Mouse (Mus musculus) kidney, adult 9 months (tissue): ENCODE measurements around the gene Gm49721.
"Not testable (repeated sequence)": the region's sequence is repeated elsewhere in the genome, so short reads cannot be mapped to it uniquely, and the experiment has no call there.

ENCODE experiments used
- DNase-seq: peaks from one replicate; pipeline ENCODE4 v3.0.0; 2022

The Gm49721 gene

DNA sequence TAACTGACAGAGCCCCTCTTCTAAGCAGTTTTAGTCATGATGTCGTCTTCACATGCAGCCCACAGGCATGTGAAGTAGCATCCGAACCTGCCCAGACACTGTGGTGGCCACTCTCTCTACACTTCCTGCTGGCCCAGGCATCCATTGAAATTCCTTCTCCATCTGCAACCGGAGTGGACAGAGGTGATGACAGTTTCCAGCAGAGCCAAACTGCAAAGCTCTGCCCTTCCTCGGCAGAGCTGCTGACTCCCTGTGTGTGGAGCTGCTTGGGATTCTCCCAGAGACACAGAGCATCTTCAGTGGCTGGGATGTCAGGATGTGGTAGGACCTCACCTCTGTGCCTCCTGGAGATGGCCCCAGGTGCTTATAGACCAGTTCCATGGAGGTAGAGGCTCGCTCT lies 105.8 kb downstream of the Gm49721 start:
- DNase-seq, result not testable (repeated sequence)

DNA sequence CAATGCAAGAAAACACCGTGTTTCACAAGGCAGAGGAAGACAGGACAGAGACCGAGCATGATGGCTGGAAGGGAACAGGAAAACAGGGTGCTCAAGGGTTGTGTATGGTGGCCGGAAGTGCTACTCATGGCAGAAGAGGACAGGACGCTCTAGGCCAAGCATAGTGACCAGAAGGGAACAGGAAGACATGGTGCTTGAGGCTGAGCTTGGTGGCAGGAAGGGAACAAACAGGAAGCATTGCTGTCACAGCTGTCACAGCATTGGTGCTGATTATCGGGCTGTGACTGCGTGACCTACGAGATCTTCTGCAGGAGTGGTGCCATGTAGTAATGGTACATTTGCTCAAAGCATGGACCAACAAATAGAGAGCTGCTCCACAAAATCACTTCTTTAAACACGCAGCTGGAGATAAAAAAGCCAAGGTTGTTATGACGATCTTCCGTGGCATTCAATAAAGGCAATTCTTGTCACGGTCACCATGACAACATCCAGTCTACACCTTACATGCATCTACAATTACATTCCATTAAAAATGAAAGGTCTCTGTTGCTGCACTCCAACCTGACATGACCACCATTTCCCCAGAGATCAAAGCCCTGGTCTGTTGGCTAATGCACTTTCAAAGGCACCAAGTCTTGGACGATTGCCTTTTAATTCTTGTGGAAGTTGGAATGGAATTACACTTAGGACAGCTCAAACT lies 106.9 kb downstream of the Gm49721 start:
- not testable (repeated sequence) for DNase-seq

DNA sequence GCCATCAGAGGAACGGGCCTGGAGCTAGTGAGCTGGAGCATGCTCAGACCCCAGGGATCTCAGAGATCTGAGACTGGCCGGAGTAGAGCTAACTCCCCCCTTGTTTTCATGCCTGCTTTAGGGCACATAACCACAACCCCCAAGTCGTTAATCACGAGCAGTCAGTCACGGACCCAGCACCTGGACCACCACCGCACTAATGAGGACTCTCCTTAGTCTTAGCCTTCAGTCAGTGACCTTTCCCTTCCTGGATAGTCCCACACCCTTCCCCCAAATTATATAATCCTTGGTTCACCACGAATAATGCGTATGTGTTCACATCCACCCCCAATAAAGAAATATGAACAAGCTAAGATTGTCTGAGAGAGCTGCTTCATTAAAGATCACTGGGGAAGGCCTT lies 108.1 kb downstream of the Gm49721 start:
- DNase-seq, result not testable (repeated sequence)
